Mouse (Mus musculus) MEL-GATA-1-ER (cell line): ENCODE results near the gene Ccdc183.

ENCODE experiments used
- DNase-seq: peaks from one replicate; pipeline ENCODE4 v3.0.0-alpha.2; 2012; ENCODE audit warnings: low read depth; ENCODE audit errors: extremely low read depth

The Ccdc183 gene

DNA sequence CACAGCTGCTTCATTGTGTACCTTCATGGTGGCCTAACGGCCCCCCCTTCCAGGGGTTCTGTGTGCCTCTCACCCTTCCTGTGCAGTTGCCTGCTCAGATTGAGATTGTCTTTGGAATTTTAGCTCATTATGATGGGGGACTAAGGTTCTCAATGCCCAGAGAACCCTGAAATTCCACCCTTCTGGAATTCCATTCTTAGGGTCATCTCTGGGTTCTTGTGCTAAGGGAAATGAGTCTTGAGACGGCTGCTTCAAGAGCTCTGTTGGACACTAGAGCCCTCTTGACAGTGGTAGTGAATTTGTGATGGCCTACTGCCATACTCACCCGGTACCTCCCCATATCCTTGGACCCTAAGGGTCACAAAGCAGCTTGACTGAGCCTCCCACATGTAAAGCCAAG lies at the start of gene Ccdc183:
Gene Ccdc183, minus strand, starts transcription at position 101 of the 400 bp plus-strand sequence.
- DNase-seq, result no peak

DNA sequence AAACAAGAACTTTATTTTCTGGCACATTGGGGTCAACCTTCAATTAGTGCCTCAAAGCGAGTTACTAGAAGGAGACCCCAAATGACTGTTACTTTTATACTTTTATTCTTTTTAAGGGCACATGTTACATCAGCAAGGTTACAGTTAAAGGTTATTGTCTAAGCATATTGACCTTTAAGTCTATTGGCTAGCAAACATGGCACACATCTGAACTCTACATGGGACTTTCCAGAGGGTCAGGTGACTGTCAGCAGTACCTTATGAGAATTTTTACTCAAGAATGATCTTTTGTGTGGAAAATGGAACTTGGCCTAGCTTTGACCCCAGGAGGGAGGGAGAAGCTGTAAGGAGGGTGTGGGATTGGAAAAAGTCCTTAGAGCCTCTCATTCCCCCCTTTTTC lies 49.0 kb upstream of the Ccdc183 start:
- DNase-seq, result no peak

DNA sequence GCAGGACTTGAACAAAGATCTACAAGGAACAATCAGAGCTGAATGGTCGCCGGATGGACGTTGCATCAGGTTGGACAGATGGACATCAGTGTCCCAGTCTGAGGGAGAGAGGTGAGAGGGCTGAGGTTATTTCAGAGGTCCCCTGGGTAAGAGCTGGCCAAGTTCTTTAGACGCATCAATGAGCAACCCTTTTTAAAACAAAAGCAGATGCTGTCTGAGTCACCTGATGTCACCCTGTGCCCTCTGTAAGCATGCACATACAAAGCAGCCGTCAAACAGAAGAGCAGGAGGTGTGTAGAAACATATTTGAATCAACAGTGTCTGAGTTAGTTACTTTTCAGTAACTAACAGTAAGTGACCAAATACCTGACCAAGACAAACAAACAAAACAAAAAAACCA lies 46.6 kb upstream of the Ccdc183 start:
- DNase-seq, result no peak

DNA sequence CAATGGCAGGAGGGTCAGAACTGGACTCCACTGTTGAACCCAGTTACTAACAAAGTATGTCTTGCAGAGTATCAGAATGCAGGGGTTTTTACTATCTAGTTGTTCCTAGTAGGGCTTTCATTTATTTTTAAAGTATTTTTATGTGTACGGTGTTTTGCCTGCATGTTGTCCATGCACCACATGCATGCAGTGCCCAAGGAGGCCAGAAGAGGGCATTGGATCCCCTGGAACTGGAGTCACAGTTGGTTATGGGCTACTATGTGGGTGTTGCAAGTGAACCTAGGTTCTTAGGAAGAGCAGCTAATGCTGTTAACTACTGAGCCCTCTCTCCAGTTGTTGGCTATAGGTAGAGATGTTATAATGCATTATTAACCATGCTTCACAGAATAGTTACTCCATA lies 46.0 kb upstream of the Ccdc183 start:
- peak; percentile 28 for DNase-seq

DNA sequence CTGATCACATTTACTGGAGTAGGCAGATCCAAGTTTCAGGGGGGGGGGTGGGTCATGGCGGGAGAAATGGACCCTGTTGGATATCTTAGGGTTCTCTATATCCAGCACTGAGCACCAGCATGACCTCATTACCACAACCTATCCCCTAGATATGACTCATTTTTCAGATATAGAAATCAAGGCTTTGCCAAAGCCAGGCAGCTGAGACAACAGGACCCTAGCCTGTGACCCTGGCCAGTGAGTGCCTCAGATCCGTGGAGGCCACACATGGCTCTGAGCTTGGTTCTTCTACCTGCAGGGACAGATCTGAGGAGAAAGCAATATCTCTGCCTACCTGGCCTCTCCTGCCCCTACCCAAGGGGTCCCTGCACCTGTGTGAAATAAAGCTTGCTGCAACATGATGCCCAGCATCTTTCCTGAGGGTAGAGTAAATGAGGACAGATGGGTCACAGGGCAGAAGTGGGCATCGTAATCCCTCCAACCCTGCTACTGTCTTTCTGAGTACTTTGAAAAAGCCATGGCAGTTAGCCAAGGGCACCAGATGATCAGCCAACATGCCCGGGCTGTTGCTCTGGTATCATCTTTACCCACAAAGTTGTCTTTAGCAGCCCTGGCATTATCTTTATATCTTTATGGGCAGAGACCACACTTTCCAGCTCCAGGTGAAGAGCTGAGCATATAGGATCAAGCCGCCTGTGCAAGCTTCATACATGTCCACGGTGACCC lies 43.9 kb upstream of the Ccdc183 start:
- no peak for DNase-seq

DNA sequence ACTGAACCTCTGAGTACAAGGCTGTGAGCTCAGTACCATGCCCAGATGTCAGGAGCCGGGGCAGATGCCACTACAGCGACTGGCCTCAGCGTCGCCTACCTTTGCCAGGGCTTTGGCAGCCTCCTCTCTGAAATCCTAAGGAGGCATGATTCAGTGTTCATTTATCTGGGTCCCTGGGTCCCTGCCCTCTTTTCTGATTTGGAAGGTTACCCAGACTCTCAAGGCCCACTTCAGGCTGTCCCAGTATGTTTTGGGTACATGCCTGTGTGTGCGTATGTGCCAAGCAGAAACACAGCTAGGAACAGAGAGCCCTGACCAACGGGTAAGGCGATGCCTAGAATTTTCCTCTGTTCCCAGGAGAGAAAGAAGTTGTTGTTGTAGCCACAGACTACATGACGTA lies 42.8 kb upstream of the Ccdc183 start:
- DNase-seq, result no peak

DNA sequence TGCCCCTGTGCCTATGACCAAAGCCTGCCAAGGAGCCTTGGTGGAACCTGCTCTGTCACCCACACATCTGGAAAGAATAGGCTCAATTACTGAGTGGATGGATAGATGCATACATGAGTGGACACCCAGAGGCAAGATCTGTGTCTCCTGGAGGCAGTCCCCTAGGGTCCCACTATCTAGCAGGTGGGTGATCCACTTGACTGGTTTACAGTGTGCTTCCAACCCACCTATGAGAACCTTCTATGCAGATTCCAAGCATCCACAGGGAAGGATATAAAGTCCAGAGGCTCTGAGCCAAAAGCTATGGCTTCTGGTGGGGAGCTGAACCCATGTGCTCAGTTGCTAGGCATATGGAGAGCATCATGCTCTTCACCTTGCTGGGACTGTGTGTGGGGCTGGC lies 40.2 kb upstream of the Ccdc183 start, which contains the start of gene Lcn5:
Gene Lcn5, plus strand, starts transcription at position 301 of the 400 bp plus-strand sequence.
- no peak for DNase-seq

DNA sequence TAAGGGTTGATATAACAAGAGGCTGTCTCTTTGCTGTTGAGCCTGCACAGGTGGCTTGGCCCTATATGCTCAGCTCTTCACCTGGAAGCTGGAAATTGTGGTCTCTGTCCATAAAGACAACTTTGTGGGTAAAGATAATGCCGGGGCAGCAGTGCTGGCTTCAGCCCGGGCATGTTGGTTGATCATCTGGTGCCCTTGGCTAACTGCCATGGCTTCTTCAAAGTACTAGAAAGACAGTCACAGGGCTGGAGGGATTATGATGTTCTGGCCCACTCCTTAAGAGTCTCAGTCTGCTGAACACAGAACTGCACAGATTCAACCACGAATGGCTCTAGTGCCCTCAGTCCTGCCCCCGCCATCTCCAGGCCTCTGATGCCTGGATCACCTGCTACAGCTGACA lies 39.8 kb upstream of the Ccdc183 start:
- no peak for DNase-seq

DNA sequence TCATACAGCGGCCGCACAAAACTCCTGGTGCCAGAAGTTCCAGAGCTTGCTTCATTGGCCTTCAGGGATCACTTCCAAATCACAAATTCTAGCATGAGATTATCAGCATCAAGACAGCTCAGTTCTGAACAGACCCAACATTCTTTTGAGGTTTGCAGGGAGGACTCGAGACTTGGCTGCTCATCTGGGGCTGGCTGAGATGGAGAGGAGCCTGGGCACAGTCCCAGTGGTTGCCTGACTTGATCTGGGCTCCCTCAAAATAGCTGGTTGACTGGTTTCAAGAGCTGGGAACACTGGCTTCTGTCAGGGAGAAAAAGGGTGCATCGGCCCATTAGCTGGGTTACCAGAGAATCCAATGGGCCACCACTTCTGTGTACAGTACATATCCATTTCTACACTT lies 39.2 kb upstream of the Ccdc183 start:
- no peak for DNase-seq

DNA sequence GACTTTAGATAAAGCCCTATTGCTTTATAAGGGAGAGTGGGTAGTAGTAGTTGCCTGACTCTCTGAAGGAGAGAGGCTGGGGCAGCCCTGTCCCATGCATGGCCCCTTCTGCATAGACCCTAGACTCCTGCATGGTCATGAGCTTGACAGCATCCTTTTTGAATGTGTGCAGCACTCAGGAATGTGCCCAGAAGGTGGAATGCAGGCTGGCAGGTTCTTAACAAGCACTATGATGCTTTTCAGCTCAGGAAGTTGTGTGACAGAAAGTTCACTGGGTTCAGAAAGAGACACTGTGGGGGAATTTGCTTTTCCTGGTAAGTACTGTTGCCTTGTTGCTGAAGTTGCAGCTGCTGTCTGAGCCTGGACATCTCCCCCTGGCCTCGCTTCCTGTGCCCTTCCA lies 37.0 kb upstream of the Ccdc183 start:
- no peak for DNase-seq

DNA sequence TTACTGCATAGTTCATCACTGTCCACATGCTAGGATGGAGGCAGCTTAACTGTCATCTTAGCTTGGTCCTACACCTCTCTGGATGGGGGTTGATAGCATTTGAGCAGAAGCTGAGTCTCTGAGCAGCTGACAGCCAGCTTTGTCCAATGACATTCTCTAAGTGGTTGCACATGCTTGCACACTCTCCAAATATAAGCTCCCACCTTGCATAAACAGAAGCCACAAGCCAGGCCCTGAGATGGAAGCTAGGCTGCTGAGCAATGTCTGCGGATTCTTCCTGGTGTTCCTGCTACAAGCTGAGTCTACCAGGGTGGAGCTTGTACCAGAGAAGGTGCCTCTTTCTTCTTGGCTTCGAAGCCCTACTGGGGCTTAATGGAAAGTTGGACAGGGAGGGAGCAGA lies 35.4 kb upstream of the Ccdc183 start, which contains the start of gene Lcn8:
Gene Lcn8, plus strand, starts transcription at position 219 of the 400 bp plus-strand sequence.
- no peak for DNase-seq

DNA sequence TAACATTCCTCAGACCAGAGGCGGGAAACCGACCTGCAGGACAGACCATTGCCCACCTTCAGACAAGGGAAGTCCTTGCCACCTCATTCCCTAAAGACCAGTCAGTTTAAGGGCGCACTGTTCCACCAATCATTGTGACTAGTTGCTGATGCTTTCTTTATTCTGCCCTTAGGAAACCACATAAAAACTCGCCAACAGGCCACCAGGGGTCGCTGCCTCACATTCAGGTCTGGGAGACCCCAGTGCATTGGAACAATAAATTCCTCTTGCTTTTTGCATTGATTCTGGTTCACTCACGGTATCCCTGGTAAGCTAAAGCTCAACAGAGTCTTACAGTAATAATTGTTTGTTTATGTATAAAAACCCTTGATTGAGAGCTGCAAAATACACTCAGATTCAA lies 22.4 kb upstream of the Ccdc183 start:
- no peak for DNase-seq

DNA sequence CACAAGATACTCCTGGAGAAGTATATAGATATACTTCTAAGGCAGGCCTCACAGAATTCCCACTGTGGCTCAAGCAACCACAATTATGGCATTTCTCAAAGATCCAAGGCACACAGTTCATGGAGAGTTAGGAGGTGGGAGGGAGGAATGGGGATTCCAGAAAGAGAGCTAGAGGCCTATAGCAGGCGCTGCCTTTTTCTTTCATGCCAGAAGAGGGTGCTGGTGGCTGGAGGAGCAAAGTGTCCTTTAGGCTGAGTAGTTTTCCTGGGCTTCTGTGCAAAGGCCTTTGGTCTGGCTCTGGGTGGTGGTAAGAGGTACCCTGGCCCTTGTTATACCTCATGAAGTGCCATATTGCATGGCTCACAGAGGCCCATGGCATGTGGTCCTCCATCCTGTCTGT lies 16.6 kb upstream of the Ccdc183 start:
- no peak for DNase-seq

DNA sequence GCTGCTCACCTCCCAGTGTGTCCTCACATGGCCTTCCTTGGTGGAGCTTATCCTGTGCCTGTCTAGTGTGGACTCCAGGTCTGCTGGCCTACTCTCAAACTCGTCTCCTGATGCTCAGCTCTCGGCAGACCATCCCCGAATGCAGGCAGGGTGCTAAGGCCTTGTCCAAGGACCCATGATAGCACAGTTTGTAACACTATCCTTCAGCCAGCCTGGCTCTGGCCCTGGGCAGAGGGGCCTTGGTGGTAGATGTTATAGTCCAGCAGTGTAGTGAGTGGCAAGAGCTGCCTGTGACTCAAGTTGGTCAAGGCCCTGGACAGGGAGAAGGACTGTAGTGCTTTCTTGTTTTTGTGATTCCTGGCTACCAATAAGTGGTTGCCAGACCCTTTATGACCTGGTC lies 16.1 kb upstream of the Ccdc183 start:
- no peak for DNase-seq

DNA sequence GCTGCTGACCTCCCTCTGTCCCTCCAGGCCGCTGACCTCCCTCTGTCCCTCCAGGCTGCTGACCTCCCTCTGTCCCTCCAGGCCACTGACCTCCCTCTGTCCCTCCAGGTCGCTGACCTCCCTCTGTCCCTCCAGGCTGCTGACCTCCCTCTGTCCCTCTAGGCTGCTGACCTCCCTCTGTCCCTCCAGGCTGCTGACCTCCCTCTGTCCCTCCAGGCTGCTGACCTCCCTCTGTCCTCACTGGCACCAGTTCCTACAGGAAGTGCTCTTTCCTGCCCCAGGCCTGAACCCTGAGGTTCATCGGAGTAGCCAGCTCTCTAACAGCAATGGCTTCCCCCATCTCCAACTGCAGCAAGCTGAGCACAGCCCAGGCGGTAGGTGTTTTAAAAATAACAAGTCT lies 11.3 kb upstream of the Ccdc183 start:
- no peak for DNase-seq

DNA sequence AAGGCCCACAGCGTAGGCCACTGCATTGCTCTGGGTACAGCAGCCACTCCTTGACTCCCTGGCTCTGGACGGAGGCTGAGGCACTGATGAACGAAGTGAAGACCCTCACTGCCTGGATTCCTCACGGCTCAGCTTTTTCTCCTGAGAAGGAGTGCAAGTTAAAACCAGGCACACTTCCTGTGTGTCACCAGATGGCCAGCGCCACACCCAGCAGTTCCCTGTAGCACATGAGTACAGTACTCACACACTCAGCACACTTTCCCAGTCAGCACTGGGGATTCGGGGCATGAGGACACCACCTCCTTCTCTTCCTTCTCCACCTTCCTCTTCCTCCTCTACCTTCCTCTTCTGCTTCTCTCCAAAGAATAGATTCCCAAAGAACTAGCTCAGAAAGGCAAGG lies 10.3 kb upstream of the Ccdc183 start, which contains the start of gene Fcna:
Gene Fcna, minus strand, starts transcription at position 220 of the 400 bp plus-strand sequence.
- DNase-seq, result no peak

DNA sequence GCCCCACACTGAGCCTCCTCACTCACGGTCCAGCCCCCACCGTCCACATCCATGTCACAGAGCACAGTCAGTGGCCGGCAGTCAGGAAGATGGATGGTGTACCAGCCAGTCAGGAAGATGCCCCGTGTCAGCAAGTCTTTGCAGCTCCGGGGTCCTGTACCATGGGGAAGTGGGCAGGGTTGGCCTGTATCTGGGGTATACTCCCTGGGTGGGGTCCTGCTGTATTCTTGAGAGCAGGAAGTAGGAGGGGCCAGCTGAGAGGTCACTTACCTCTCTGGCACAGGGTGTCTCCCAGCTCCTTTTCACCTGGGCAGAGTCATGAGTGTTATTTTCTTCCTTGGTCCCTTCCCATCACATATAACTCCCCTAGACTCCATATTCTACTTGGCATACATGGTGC lies 8.5 kb upstream of the Ccdc183 start:
- no peak for DNase-seq

DNA sequence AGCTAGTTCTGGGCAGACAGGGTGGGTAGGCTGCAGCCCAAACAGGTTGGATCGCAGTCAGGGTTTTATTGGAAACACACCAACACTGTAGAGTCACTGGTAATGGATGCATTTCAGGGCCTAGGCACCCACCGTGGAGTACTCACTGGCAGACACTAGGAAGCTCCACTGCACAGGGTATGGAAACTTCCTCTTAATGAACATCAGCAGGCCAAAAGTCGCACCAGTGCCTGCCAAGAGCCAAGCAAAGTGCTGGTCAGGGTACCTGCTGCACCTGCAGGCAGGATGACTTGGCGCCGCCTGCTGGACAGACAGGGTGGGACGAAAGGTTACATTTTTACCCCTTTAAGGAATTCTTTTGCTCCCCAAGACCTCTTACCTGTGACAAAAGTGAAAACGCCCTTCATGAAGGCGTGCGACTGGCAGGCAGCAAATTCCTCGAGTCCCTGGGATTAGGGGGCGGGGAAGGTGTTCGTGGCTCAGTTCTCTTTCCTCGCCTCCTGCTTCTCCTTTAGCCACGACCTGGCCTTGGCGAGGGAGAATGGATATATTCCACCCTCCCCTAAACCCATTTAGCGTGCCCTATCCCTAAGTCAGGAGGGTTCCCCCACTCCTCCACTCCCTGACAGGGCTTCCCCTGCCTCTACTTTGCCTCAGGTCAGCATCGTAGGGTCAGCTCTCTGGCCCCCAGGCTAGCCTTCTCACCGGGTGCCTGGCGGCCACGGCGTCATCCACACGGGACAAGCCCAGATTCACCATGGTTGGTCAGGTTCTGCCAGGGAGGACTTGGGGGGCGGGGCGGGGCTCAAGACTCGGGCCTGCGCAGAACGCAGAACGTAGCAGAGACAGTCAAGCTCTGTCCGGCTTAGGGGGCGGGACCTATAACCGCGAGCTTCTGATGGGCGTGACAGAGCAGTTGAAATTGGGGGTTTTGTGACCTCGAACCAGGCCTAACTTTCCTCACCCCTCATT lies 4.0 kb upstream of the Ccdc183 start, which contains the start of gene Tmem141:
Gene Tmem141, minus strand, starts transcription at position 777 of the 972 bp plus-strand sequence.
- peak; percentile 65 for DNase-seq

DNA sequence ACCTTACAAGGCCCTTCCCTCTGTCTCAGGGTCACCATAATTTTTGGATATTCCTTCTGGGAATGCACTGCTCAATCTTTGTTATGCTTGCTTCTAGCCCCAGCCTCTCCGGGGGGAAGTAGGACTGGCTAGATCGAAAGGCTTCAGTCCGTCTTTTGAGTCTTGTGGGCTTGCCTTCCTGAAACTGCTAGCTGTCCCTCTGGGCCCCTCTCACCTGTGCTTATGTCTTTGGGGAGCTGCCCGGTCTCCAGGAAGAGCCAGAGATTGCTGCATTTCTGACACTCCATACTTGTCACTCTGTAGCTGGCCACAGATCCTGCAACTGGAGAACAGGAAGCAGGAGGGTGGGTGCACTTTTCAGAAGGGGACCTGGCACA lies 3.4 kb upstream of the Ccdc183 start:
- no peak for DNase-seq

DNA sequence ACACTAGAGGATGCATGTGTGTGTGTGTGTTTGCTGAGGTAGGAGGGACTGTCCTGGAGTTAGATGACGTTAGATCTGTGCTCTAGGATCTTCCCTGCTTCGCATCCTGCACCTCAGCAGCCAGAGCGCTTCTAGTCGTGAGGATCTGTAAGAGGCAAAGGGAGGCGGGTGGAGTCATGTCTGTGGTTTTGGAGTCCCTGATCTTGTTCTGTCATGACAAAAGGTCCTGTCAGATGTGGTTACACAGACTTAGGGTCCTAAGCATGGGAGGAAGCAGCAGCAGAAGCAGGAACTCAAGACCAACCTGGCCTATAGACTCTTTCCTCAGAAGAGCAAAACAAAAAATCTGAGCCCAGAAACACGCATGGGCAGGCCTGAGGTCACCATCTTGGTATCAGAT lies 2.9 kb upstream of the Ccdc183 start:
- DNase-seq, result peak; percentile 36

DNA sequence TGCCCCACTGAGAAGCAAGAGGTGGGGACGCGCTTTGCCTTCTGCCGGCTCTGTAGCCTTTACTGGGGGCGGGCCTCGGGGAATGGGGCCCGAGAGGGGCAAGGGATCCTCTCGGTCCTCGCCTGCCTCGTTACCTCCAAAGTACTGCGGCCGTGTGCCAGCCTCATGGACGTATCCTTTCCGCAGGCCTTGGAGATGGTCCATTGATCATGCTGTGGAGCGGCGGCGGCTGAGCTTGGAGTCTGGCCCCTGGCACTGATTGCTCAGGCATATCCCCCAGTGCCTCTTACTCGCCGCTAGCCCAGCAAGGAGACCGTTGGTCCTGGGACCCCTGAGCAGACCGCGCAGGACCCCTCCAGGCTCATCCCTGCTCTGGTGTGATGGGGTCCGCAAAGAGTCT lies 1.1 kb downstream of the Ccdc183 start:
- no peak for DNase-seq

DNA sequence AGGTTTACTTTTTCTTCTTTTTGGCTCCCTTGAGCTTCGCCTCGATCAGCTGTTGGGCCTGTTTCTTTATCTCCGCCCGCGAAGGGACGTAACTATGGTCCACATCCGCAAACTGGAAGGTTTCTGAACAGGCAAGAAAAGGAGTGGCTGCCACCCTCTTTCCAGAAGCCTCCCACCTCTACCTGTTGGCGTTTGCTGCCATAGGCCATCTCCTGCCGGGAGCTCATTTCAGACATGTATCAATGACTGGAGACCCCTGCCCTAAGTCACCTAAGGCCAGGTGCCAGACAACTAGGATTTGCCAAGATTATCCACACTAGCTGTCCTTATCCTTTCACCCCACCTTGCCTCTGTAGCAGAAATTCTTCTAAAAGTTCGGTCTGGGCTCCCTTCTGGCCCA lies 8.8 kb downstream of the Ccdc183 start:
- no peak for DNase-seq
